Mouse (Mus musculus) midbrain, embryonic 16.5 days (tissue): ENCODE results near the gene Lrrc10. TPM values are rescaled to one million over a fixed set of nuclear protein-coding genes. Genes with fewer than 3 reads are reported as not detected.

ENCODE experiments used
- ATAC-seq: fragments of 200-750 bp; cut with Nextera tagmentation; 2 replicates; pipeline ENCODE4 v1.8.0; 2017; ENCODE audit warnings: moderate TSS enrichment
- H3K27ac ChIP-seq: fragments of 300-500 bp; sonication (generic); 2 replicates; pipeline ENCODE4 v1.5.1; 2014; ENCODE audit warnings: mild to moderate bottlenecking, low read length, mixed read lengths
- H3K27me3 ChIP-seq: fragments of 300-500 bp; sonication (generic); 2 replicates; pipeline ENCODE4 v1.6.1; 2014; ENCODE audit warnings: low read depth, low read length, mixed read lengths; ENCODE audit not compliant: control insufficient read depth, insufficient read depth
- H3K36me3 ChIP-seq: fragments of 300-500 bp; sonication (generic); 2 replicates; pipeline ENCODE4 v1.6.1; 2014; ENCODE audit warnings: mild to moderate bottlenecking, low read length, moderate library complexity, mixed read lengths; ENCODE audit not compliant: control insufficient read depth, insufficient read depth
- H3K4me1 ChIP-seq: fragments of 300-500 bp; sonication (generic); 2 replicates; pipeline ENCODE4 v1.6.1; 2014; ENCODE audit warnings: mild to moderate bottlenecking, low read length, mixed read lengths; ENCODE audit not compliant: control insufficient read depth, insufficient read depth
- H3K4me2 ChIP-seq: fragments of 300-500 bp; sonication (generic); 2 replicates; pipeline ENCODE4 v1.6.1; 2014; ENCODE audit warnings: mild to moderate bottlenecking, low read length, mixed read lengths
- H3K4me3 ChIP-seq: fragments of 300-500 bp; sonication (generic); 2 replicates; pipeline ENCODE4 v1.5.1; 2014; ENCODE audit warnings: low read depth, mild to moderate bottlenecking, low read length, moderate library complexity, mixed read lengths
- H3K9ac ChIP-seq: fragments of 300-500 bp; sonication (generic); 2 replicates; pipeline ENCODE4 v1.6.1; 2014; ENCODE audit warnings: low read depth, low read length, mixed read lengths
- H3K9me3 ChIP-seq: fragments of 300-500 bp; sonication (generic); replicated peaks from 2 replicates; pipeline ENCODE4 v1.6.1; 2014; ENCODE audit warnings: mild to moderate bottlenecking, low read length, mixed read lengths; ENCODE audit not compliant: control insufficient read depth, poor library complexity, severe bottlenecking
- WGBS: fragments of 180-500 bp; shearing (Covaris S2); extraction: QIAGEN DNeasy Blood & Tissue Kit; methylation state at CpG from one replicate; pipeline ENCODE4 v1.1.7; 2014; 5-methylcytosine and 5-hydroxymethylcytosine counted together
- polyA plus RNA-seq: library from polyadenylated mRNA; unstranded; fragments of >200 nt; fragmentation: Nextera tagmentation; extraction: Ambion mirVana; gene quantifications from 2 replicates; pipeline ENCODE4 v1.2.1, GENCODE M21; 2015

The Lrrc10 gene
- not detected in 2 replicates for polyA plus RNA-seq

DNA sequence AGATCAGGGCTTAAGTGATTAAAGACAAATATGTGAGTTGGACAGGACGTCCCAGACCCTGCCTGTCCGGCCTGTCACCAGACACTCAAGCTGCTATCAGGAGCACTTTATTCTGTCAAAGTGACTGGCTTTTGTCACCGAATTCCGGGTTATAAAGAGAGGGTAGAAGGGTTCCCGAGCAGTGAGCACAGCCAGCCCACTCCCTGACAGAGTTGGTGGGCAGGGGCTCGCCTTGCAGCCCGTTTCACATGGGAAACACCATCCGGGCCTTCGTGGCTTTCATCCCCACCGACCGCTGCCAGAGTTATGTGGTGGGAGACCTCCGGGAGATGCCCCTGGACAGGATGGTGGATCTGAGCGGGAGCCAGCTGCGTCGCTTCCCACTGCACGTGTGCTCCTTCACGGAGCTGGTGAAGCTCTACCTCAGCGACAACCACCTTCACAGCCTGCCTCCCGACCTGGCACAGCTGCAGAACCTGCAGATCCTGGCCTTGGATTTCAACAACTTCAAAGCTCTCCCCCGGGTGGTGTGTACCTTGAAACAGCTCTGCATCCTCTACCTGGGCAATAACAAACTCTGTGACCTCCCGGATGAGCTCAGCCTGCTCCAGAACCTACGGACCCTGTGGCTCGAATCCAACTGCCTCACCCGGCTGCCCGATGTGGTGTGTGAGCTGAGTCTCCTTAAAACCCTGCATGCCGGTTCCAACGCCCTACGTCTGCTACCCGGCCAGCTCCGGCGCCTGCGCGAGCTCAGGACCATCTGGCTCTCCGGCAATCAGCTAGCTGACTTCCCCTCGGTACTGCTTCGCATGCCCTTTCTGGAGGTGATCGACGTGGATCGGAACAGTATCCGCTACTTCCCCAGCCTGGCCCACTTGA, at the start of gene Lrrc10:
Gene Lrrc10 (plus strand): TSS at position 167 of the 882 bp plus-strand sequence.
- peak within 1 kb of the TSS; percentile 33 for H3K4me2 ChIP-seq
- H3K27me3 ChIP-seq = no peaks in the 10 kb centered on the region
- H3K27ac ChIP-seq = no peak within 1 kb of the TSS
- H3K4me3 ChIP-seq = no peak within 1 kb of the TSS
- no peaks in the 10 kb centered on the region for H3K4me1 ChIP-seq
- WGBS = 47% methylated on average over 40 of the region's 40 CpGs
- H3K9ac ChIP-seq = peak within 1 kb of the TSS; percentile 42
- 0 out of 2 replicates have a peak, but pooled peaks have one; percentile 31 for ATAC-seq
- H3K9me3 ChIP-seq = no peaks in the 10 kb centered on the region
- H3K36me3 ChIP-seq = peaks cover 11% of the 10 kb centered on the region; the same call in 1 of the 2 replicates

DNA sequence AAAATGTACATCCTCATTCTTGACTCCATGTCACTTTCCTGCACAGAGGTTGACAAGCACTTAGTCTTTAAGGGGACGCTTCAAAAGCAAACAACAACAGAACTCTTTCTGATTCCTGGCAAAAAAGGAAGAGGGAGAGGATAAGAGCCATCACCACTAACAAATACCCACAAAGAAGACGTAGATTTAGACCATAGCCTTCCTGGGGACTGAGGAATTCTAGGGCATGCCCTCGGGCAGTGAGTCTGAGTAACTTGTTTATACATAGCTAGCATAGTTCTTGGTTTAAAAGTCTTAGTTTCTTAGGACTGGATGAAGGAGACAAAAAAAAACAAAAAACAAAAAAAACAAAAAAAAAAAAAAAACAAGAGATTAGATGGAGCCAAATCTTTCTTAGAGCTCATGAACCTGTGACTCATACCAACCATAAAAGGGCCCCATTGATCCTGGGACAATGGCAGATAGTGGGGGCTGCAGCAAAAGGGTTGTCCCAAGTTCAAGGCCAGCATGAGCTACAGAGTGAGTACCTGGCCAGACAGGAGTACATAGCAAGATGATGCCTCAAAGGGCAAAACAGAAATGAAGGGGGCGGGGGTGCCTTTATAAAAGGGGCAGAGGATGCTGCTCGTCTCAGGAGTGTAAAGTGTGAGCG, 49.4 kb upstream of the Lrrc10 start:
- WGBS = 73% methylated on average over 6 of the region's 6 CpGs
- no peak overlapping the region for H3K9ac ChIP-seq
- no peak overlapping the region for H3K4me2 ChIP-seq
- no peaks in the 10 kb centered on the region for H3K36me3 ChIP-seq
- no peaks in the 10 kb centered on the region for H3K9me3 ChIP-seq
- no peak overlapping the region for H3K4me3 ChIP-seq
- no peak overlapping the region for H3K27ac ChIP-seq
- H3K4me1 ChIP-seq = no peaks in the 10 kb centered on the region
- no peak for ATAC-seq
- no peaks in the 10 kb centered on the region for H3K27me3 ChIP-seq

DNA sequence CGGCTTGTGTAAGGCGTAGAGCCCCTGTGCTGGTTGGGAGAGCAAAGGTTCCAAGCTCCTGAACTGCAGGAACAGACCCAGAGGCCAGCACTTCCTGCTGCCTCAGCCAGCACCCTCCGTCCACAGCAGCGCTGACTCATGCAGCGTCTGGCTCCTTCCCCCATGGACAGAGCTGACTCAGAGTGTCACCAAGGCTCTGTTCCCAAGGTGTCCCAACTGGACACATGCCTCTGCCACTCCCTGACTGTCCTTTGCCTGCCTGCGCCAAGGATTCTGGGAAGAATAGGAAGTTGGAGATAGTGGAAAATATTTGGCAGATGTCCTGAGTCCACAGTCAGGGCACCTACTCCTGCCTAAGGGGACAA, 48.9 kb upstream of the Lrrc10 start:
- Histone ChIP-seq H3K4me1 (no peaks in the 10 kb centered on the region), H3K27ac (no peak overlapping the region), H3K36me3 (no peaks in the 10 kb centered on the region), H3K9ac (no peak overlapping the region), H3K4me2 (no peak overlapping the region), H3K9me3 (no peaks in the 10 kb centered on the region), H3K27me3 (no peaks in the 10 kb centered on the region), H3K4me3 (no peak overlapping the region)
- ATAC-seq = no peak
- WGBS = 84% methylated on average over 6 of the region's 6 CpGs

GRCm38 (mm10) chr10:116998716-116999455, 46.3 kb upstream of the Lrrc10 start:
- Histone ChIP-seq H3K36me3 (no peaks in the 10 kb centered on the region), H3K4me3 (no peak overlapping the region), H3K27me3 (no peaks in the 10 kb centered on the region), H3K9me3 (no peaks in the 10 kb centered on the region), H3K9ac (no peak overlapping the region), H3K4me1 (no peaks in the 10 kb centered on the region), H3K4me2 (no peak overlapping the region), H3K27ac (no peak overlapping the region)
- no peak for ATAC-seq
- 86% methylated on average over 17 of the region's 17 CpGs for WGBS

GRCm38 (mm10) chr10:117000975-117001374, 44.2 kb upstream of the Lrrc10 start:
- no peaks in the 10 kb centered on the region for H3K9me3 ChIP-seq
- no peak for ATAC-seq
- H3K9ac ChIP-seq = no peak overlapping the region
- 54% methylated on average over 12 of the region's 12 CpGs for WGBS
- no peaks in the 10 kb centered on the region for H3K36me3 ChIP-seq
- H3K4me2 ChIP-seq = no peak overlapping the region
- H3K27me3 ChIP-seq = no peaks in the 10 kb centered on the region
- no peak overlapping the region for H3K27ac ChIP-seq
- H3K4me3 ChIP-seq = no peak overlapping the region
- no peaks in the 10 kb centered on the region; the same call in 1 of the 2 replicates for H3K4me1 ChIP-seq

DNA sequence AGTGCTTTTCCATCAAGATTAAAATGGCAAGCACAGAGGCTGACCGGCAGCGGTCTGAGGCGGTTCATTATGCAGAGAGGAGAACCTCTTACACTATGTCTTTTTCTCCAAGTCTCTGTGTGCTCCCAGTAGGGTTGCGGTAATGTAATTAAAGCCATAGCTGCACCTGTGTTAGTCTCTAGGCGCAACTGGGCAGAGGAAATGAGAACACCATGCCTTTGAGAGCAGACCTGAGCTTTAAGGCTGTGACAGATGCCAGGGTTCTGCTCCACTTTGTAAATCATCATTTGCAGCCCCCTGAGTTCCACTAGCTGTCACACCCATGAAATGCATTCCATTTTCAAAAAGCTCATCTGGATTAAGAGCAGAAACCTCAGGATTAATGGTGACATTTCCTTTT, 40.4 kb upstream of the Lrrc10 start:
- WGBS = 41% methylated on average over 5 of the region's 5 CpGs
- Histone ChIP-seq H3K36me3 (no peaks in the 10 kb centered on the region), H3K27me3 (no peaks in the 10 kb centered on the region), H3K4me3 (no peak overlapping the region), H3K4me2 (no peak overlapping the region), H3K9ac (no peak overlapping the region), H3K27ac (no peak overlapping the region), H3K9me3 (no peaks in the 10 kb centered on the region), H3K4me1 (no peaks in the 10 kb centered on the region; the same call in 1 of the 2 replicates)
- ATAC-seq = no peak

DNA sequence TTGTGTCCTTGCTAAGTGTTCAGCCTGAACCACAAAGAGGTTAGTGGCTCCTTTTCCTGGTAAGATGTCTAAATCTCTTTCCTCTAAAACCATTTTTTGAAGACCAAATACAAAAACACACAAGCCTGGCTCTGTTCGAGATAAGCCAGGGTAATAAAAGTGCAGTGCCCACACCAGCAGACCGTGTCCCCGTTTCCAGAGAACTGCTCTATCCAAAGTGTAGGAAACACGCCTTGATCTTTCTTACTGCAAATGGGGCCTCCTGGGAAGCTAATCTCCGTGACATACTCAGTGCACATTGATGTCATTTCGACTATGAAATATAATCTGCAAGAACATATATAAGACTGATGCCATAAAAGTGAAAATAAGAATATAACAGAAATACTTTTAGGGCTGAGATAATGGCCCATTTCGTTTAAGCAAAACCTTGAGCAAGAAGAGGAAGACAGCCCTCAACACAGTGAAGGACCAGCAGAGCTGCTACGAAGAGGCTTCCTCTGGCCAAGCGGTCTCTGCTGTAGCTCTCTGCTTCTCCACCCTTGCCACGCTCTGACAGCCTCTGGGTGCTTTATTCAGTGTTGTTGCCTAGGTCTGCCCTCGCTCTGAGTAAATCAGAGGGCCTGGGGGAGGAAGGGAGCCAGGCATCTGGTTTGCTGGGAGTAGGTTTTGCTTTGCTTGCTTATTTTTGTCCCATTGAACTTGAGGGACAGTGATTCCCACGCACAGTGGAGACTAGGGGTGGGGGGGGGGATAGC, 39.3 kb upstream of the Lrrc10 start:
- ATAC-seq = no peak
- 57% methylated on average over 12 of the region's 12 CpGs for WGBS
- H3K4me2 ChIP-seq = no peak overlapping the region

GRCm38 (mm10) chr10:117009691-117010090, 35.5 kb upstream of the Lrrc10 start:
- H3K4me3 ChIP-seq = no peak overlapping the region
- no peak for ATAC-seq
- no peak overlapping the region for H3K9ac ChIP-seq
- WGBS = 91% methylated on average over 6 of the region's 6 CpGs
- H3K4me2 ChIP-seq = no peak overlapping the region
- no peaks in the 10 kb centered on the region for H3K27me3 ChIP-seq
- peaks cover 5% of the 10 kb centered on the region for H3K4me1 ChIP-seq
- no peaks in the 10 kb centered on the region for H3K9me3 ChIP-seq
- H3K27ac ChIP-seq = no peak overlapping the region
- H3K36me3 ChIP-seq = no peaks in the 10 kb centered on the region

More for the DNA sequence above, 39.3 kb upstream of the Lrrc10 start:
- Histone ChIP-seq H3K9ac (no peak overlapping the region), H3K4me1 (no peaks in the 10 kb centered on the region; the same call in 1 of the 2 replicates), H3K36me3 (no peaks in the 10 kb centered on the region), H3K27ac (no peak overlapping the region), H3K4me3 (no peak overlapping the region), H3K9me3 (no peaks in the 10 kb centered on the region), H3K27me3 (no peaks in the 10 kb centered on the region)
